Mouse (Mus musculus): ENCODE data around the gene Fjx1.

Gene Fjx1

GRCm38 (mm10) chr2:102447831-102448230 lies 4.5 kb downstream of the Fjx1 start:
- DNase-seq (ENCODE audit: low read depth, low spot score): no peak
- Histone ChIP-seq H3K36me3 (ENCODE audit: control insufficient read depth, insufficient read depth, low read length, poor library complexity, severe bottlenecking) (no peaks in the 10 kb centered on the region), H3K27me3 (ENCODE audit: control insufficient read depth, insufficient read depth, low read length, poor library complexity, severe bottlenecking) (no peaks in the 10 kb centered on the region)

GRCm38 (mm10) chr2:102446851-102447250 lies 5.4 kb downstream of the Fjx1 start:
- H3K36me3 ChIP-seq (ENCODE audit: control insufficient read depth, insufficient read depth, low read length, poor library complexity, severe bottlenecking): no peaks in the 10 kb centered on the region
- DNase-seq (ENCODE audit: low read depth, low spot score): no peak

GRCm38 (mm10) chr2:102437357-102438030 lies 14.8 kb downstream of the Fjx1 start:
- no peak for DNase-seq (ENCODE audit: low read depth, low spot score)
- Histone ChIP-seq H3K36me3 (ENCODE audit: control insufficient read depth, insufficient read depth, low read length, poor library complexity, severe bottlenecking) (no peaks in the 10 kb centered on the region), H3K27me3 (ENCODE audit: control insufficient read depth, insufficient read depth, low read length, poor library complexity, severe bottlenecking) (no peaks in the 10 kb centered on the region)

More at GRCm38 (mm10) chr2:102446851-102447250, 5.4 kb downstream of the Fjx1 start:
- H3K27me3 ChIP-seq (ENCODE audit: control insufficient read depth, insufficient read depth, low read length, poor library complexity, severe bottlenecking): no peaks in the 10 kb centered on the region

- no peak for DNase-seq (ENCODE audit: low read depth, low spot score)
- Histone ChIP-seq H3K36me3 (ENCODE audit: control insufficient read depth, insufficient read depth, low read length, poor library complexity, severe bottlenecking) (no peaks in the 10 kb centered on the region), H3K27me3 (ENCODE audit: control insufficient read depth, insufficient read depth, low read length, poor library complexity, severe bottlenecking) (no peaks in the 10 kb centered on the region)
These were observed 18.4 kb downstream of the Fjx1 start for GRCm38 (mm10) chr2:102433879-102434278.

GRCm38 (mm10) chr2:102431084-102431483 lies 21.2 kb downstream of the Fjx1 start:
- no peaks in the 10 kb centered on the region for H3K36me3 ChIP-seq (ENCODE audit: control insufficient read depth, insufficient read depth, low read length, poor library complexity, severe bottlenecking)
- H3K27me3 ChIP-seq (ENCODE audit: control insufficient read depth, insufficient read depth, low read length, poor library complexity, severe bottlenecking): no peaks in the 10 kb centered on the region
- DNase-seq (ENCODE audit: low read depth, low spot score): no peak

- DNase-seq (ENCODE audit: low read depth, low spot score): no peak
- Histone ChIP-seq H3K36me3 (ENCODE audit: control insufficient read depth, insufficient read depth, low read length, poor library complexity, severe bottlenecking) (no peaks in the 10 kb centered on the region), H3K27me3 (ENCODE audit: control insufficient read depth, insufficient read depth, low read length, poor library complexity, severe bottlenecking) (no peaks in the 10 kb centered on the region)
These were observed 24.3 kb downstream of the Fjx1 start for GRCm38 (mm10) chr2:102427974-102428373.

GRCm38 (mm10) chr2:102426434-102426833 lies 25.9 kb downstream of the Fjx1 start:
- no peak for DNase-seq (ENCODE audit: low read depth, low spot score)
- Histone ChIP-seq H3K36me3 (ENCODE audit: control insufficient read depth, insufficient read depth, low read length, poor library complexity, severe bottlenecking) (no peaks in the 10 kb centered on the region), H3K27me3 (ENCODE audit: control insufficient read depth, insufficient read depth, low read length, poor library complexity, severe bottlenecking) (no peaks in the 10 kb centered on the region)

GRCm38 (mm10) chr2:102416149-102416743 lies 36.1 kb downstream of the Fjx1 start:
- DNase-seq (ENCODE audit: low read depth, low spot score): no peak
- Histone ChIP-seq H3K36me3 (ENCODE audit: control insufficient read depth, insufficient read depth, low read length, poor library complexity, severe bottlenecking) (no peaks in the 10 kb centered on the region), H3K27me3 (ENCODE audit: control insufficient read depth, insufficient read depth, low read length, poor library complexity, severe bottlenecking) (no peaks in the 10 kb centered on the region)

- Histone ChIP-seq H3K36me3 (ENCODE audit: control insufficient read depth, insufficient read depth, low read length, poor library complexity, severe bottlenecking) (no peaks in the 10 kb centered on the region), H3K27me3 (ENCODE audit: control insufficient read depth, insufficient read depth, low read length, poor library complexity, severe bottlenecking) (no peaks in the 10 kb centered on the region)
- DNase-seq (ENCODE audit: low read depth, low spot score): no peak
These were observed 39.6 kb downstream of the Fjx1 start for GRCm38 (mm10) chr2:102412738-102413137.

GRCm38 (mm10) chr2:102410615-102411014 lies 41.7 kb downstream of the Fjx1 start:
- Histone ChIP-seq H3K27me3 (ENCODE audit: control insufficient read depth, insufficient read depth, low read length, poor library complexity, severe bottlenecking) (no peaks in the 10 kb centered on the region), H3K36me3 (ENCODE audit: control insufficient read depth, insufficient read depth, low read length, poor library complexity, severe bottlenecking) (no peaks in the 10 kb centered on the region)
- no peak for DNase-seq (ENCODE audit: low read depth, low spot score)

- Histone ChIP-seq H3K27me3 (ENCODE audit: control insufficient read depth, insufficient read depth, low read length, poor library complexity, severe bottlenecking) (no peaks in the 10 kb centered on the region), H3K36me3 (ENCODE audit: control insufficient read depth, insufficient read depth, low read length, poor library complexity, severe bottlenecking) (no peaks in the 10 kb centered on the region)
- no peak for DNase-seq (ENCODE audit: low read depth, low spot score)
These were observed 42.6 kb downstream of the Fjx1 start for GRCm38 (mm10) chr2:102409741-102410140.

- no peaks in the 10 kb centered on the region for H3K27me3 ChIP-seq (ENCODE audit: control insufficient read depth, insufficient read depth, low read length, poor library complexity, severe bottlenecking)
- H3K36me3 ChIP-seq (ENCODE audit: control insufficient read depth, insufficient read depth, low read length, poor library complexity, severe bottlenecking): no peaks in the 10 kb centered on the region
- no peak for DNase-seq (ENCODE audit: low read depth, low spot score)
These were observed 44.7 kb downstream of the Fjx1 start, which contains the start of gene Trim44 for GRCm38 (mm10) chr2:102407363-102408184. TSS of gene Trim44 (minus strand) at chr2:102407828.

- no peaks in the 10 kb centered on the region for H3K27me3 ChIP-seq (ENCODE audit: control insufficient read depth, insufficient read depth, low read length, poor library complexity, severe bottlenecking)
- no peaks in the 10 kb centered on the region for H3K36me3 ChIP-seq (ENCODE audit: control insufficient read depth, insufficient read depth, low read length, poor library complexity, severe bottlenecking)
- DNase-seq (ENCODE audit: low read depth, low spot score): no peak
These were observed 45.7 kb downstream of the Fjx1 start for GRCm38 (mm10) chr2:102406324-102407304.

- no peak for DNase-seq (ENCODE audit: low read depth, low spot score)
- H3K27me3 ChIP-seq (ENCODE audit: control insufficient read depth, insufficient read depth, low read length, poor library complexity, severe bottlenecking): no peaks in the 10 kb centered on the region
- no peaks in the 10 kb centered on the region for H3K36me3 ChIP-seq (ENCODE audit: control insufficient read depth, insufficient read depth, low read length, poor library complexity, severe bottlenecking)
These were observed 48.3 kb downstream of the Fjx1 start for GRCm38 (mm10) chr2:102403982-102404381.
